Mouse (Mus musculus) megakaryocyte, embryonic 14.5 days (primary cell): ENCODE results near the gene Cyfip1.

Source experiments
- FLI1 ChIP-seq: IDR thresholded peaks from 2 replicates; pipeline ENCODE4 v1.6.1; 2012; ENCODE audit warnings: low read length, inconsistent platforms, mixed read lengths
- GATA1 ChIP-seq: IDR thresholded peaks from 3 replicates; pipeline ENCODE4 v1.6.1; 2012; ENCODE audit warnings: mixed read lengths, low read length, inconsistent platforms, borderline replicate concordance

DNA sequence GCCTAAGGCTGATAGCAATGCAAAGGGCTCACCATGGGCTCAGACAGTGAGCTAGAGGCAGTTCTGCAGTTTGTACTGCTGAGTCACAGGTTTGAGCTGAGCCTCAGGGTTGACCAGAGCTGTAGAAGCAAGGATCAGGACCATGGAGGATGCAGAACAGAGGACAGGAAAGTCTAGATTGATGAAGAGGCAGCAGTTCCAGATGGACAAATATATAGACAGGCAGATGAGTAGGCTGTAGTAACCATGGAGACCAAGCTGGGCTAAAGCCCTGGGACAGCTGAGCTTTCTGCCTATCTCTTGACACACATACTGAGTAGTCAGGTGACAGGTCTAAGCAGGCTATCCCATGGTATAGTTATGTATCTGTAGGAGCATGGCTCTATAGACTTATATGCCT lies 49.2 kb downstream of the Cyfip1 start:
- TF ChIP-seq GATA1 (no peak), FLI1 (no peak)
